Mouse (Mus musculus) kidney, adult 8-10 months (tissue): ENCODE results near the gene Mfap3l.
A peak's percentile ranks its signal among the peaks of the same experiment; 100 is the strongest.
"Not testable (repeated sequence)": the region's sequence is repeated elsewhere in the genome, so short reads cannot be mapped to it uniquely, and the experiment has no call there.

Experiments
- DNase-seq, 2 experiments: peaks; one replicate each; pipeline ENCODE4 v3.0.0; 2022

The Mfap3l gene

DNA sequence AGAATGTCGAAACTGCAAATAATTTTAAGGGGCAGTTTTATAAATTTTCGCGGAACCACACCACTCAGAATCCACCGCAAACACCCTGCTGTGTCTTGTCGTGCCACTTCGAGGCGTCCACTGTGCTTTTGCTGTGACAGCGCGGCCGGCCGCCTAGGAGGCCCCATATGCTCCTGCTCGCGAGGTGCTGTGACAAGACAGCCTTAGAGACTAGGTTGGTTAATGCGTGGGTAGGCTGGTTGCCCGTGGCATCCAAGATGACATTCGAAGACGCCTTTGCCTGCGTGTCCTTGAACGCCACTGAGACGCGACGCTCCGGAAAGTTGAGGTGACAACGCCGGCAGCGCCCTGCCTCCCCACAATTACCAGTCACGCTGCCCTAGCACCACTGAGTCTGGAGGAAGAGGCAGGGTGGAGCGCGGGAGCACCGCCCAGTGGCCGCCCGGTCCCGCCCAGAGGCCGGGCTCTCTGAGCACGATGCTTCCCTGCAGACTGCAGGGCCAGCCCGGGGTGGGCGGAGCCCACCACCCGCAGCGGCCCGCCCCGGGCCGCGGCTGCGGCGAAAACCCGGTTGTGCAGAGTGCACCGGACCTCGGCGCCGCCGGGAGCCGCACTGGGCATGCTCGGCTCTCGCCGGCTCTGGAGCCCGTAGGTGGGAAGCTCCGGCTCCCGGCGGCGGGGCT lies at the start of gene Mfap3l:
Gene Mfap3l, plus strand, starts transcription at position 578 of the 683 bp plus-strand sequence.
- peak; percentile 93 to 94 for DNase-seq

DNA sequence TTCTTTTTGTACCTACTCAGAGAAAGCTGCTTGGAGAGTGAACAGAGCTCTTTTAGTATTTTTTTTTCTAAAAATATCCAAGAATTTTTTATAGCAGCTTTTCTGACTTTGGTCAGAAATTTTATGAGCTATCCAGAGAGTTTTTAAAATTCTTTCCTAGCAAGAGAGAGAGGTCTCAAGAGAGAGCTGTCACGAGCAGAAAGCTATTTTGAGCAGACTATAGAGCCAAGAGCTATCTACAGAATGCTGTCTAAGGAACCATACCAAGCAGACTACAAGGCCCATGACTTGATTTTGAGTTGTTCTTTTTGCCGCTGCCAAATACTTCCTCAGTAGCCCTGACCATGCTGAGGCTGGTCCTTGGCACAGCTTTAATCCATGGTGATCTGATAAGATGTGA lies 49.3 kb upstream of the Mfap3l start:
- no peak for DNase-seq

DNA sequence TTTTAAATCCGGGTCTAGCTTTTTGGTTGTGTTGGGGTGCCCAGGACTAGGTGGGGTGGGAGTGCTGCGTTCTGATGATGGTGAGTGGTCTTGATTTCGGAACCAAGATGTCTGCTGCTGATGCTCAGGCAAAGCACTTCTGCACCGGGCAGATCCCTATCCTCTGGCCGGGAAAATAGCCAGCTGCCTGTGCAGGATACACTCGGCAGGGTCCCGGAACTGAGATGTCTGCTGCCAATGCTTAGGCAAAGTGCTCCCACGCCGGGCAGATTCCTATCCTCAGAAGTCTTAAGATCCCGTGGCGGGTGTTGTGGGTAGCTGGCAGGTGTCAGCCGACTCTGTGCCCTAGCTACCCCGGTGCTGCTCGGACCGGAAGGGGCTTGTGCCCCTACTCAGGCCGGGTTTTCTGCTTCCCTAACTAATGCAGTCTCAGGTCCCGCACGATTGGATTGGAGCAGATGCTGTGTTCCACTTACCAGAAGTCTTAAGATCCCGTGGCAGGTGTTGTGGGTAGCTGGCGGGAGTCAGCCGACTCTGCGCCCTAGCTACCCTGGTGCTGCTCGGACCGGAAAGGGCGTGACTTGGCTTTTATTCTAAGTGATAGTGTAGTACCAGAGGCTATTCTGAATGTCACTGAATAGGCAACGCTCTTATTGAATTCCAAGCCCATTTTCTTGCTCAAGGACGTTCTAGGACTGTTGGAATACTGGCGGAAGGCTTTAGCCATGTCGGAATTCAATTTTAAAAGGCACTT lies 41.1 kb upstream of the Mfap3l start:
- DNase-seq, result not testable (repeated sequence)

DNA sequence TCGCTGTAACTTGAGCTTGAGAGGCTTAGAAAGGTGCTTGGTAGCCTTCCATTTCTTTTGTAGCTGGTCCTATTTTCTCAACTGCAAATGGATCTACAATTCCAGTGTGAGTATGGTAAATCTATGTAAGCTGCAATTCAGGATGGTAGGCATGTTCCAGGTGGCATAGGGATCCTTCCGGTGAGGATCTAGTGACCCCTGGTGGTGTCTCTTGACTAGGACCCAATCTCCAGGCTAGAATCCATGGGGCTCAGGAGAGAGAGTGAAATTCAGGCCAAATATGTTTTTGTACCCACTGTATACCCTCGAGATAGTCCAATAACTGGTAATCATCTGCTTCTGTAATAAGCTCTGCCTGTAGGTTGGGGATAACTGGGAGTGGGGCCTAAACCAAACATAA lies 37.9 kb upstream of the Mfap3l start:
- DNase-seq, result peak; percentile 58 to 82

DNA sequence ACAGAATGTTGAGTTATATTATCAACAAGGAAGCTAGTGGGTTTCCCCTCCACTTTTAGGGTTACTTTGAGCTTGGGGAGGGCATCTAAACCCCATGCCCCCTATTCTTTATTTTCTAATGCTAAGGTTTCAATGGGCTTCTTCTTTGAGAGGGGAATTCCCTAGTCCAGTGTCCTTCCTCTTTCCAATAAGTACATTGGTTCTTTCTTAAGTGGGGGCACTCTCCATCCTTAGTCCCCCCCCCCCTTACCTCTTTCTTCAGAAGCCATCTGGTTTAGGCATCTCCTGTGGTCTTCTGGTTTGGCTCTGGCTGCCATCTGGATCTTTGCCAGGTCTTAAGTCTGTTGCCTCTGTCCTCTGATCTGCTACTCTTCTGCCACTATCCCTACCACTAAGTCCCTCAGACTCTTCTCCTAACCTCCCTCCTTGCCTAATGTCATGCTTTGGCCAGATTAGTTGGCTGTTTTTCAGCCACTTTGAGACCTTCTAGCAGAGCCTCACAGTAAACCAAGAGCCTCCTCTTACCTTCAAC lies 21.0 kb upstream of the Mfap3l start:
- DNase-seq, result no peak

DNA sequence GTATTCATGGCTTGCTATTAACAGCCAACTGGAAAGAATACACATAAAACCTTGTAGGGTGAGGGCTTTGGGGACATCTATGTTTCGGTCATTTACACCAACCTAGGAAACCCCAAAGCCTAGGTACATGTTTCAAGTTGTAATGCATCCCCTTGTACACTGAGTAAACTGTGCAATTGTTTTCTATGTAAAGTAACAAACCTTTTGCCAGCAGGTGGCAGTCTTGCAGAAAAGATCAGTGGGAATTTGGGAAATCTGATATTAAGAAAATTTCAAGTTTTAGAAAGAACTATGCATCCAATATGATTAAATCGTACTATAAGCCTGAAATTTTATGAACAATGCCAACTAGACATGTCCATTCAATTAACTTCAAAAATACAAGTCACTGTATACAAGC lies 15.7 kb upstream of the Mfap3l start:
- peak in 1 of 2 experiments; percentile 38 for DNase-seq

- no peak for DNase-seq
Observed at GRCm38 (mm10) chr8:60621561-60621960, 11.1 kb upstream of the Mfap3l start.

DNA sequence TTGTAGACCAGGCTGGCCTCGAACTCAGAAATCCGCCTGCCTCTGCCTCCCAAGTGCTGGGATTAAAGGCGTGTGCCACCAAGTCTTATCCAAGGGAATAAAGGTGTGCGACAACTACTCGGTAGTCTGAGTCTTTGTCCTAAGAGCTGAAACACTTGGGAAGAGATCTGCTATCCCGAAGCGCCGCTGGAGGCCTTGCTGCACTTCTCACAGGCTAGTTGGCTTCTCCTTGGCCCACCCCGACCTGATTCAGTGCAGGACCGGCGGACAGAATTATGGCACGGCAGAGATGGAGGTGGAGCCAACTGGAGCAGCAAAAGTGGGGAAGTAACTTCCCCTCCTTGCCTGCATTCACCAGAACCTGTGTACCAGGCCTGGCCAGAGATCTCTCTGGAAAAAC lies 10.6 kb upstream of the Mfap3l start:
- no peak for DNase-seq

DNA sequence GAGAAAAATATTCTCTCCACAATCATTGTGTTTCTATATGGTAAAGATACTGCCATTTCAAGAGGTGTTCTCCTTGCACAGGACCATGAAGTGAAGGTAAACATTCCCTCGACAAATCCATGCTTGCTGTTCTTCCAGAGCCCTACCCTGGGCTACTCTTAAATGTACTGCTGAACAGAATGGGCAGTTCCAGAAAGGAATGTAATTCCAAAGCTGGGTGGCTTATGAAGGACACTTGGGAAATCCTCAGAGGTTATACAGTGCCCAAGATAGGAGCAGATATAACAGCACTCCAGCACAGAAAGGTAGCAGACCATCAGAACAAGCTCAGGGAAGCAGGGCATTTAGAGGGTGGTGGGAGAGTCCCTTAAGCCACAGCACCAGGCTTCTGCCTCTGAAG lies 9.2 kb upstream of the Mfap3l start:
- no peak for DNase-seq

DNA sequence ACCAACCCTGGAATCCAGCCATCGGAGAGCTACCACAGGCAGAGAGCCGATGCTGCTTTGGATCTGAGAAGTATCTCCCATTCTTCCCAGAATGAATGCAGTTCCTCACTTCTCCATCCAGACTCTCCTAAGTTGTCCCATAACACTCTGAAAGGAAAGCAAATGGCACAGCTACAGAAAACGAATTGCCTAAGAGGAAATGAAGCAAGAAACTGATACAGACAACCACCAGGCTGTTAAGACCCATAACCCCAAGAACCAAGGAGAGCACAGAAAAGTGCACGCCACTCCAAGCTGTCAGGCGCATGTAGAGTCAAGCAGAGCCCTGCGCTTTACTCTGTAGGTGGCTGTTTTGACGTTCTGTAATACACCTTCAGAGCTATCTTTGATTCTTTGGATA lies 7.9 kb upstream of the Mfap3l start:
- no peak for DNase-seq

- no peak for DNase-seq
Observed at GRCm38 (mm10) chr8:60627937-60628336, 4.7 kb upstream of the Mfap3l start.

DNA sequence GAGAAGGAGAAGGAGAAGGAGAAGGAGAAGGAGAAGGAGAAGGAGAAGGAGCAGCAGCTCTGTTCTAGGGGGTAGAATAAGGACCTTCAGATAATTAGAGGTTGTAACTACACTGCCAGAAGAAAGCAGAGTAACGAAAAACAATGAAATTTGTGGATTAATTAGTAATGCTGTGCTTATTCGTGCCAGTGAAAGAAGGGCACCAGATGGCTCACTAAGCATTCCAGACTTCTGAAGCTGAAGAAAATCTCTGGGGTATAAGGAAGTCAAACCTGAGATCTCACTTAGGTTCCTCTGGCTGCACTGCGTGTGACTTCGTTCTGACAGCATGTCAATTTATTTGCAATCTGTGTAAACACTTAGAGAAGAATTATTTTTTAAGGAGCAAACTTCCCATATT lies 3.6 kb upstream of the Mfap3l start:
- no peak for DNase-seq

- DNase-seq, result peak; percentile 89 to 93
Observed at GRCm38 (mm10) chr8:60631504-60631934, 1.1 kb upstream of the Mfap3l start.

GRCm38 (mm10) chr8:60632933-60633655 lies 467 bp downstream of the Mfap3l start:
- DNase-seq, result peak; percentile 37 to 43

GRCm38 (mm10) chr8:60634921-60635320 lies 2.3 kb downstream of the Mfap3l start:
- DNase-seq, result no peak

DNA sequence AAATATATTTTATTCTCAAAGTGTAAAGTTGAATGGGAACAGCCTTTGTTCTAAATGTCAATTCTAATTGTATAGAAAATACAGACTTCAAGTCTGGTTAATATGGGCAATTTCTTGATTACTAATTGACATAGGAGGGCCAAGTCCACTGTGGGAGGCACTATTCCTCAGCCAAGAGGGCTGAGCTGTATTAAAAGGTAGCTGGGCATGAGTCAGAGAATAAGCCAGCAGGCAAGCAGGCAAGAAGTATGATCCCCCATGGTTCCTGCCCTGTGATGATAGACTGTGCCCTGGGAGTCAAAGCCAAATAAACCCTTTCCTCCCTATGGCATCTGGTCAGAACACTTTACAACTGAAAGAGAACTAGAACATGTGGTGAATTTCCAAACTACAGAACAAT lies 3.2 kb downstream of the Mfap3l start:
- DNase-seq, result peak; percentile 66 to 69

DNA sequence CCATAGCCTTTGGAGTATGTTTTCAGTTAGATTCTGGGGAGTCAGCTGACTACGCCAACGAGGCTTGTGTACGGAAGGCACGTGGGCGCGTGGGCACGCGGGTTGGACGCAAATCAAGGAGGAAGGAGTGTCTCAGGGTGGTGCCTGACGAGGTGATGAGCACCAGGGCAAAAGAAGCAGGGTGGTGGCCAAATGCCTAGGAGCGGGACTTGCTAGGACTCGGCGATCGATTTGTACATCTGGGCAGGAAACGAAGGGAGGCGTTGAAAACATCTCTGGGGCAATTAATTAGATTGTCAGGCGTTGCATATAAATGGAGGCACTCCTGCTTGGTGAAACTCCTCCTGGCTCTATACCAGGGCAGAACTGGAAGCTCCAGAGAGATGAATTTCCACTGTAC lies 7.4 kb downstream of the Mfap3l start:
- no peak for DNase-seq

GRCm38 (mm10) chr8:60643416-60644020 lies 10.9 kb downstream of the Mfap3l start:
- DNase-seq, result peak in 1 of 2 experiments; percentile 24

DNA sequence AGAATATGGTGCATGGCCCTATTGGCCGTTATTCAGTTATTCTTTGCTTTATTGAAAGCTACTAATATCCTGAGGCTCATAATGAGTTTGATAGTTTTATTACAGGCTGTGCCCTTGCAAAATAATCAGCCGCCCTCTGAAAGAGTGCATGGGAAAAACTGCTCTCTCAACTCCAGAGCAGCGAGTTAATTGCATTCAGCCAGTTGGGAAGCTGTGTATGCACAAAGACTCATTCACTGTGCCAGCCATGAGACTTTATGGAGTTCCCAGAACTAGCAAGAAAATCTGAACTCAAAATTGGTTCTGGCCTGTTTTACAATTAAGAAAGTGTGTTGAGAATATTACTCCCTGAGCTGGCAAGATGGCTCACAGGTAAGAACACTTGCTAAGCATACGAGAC lies 12.5 kb downstream of the Mfap3l start:
- peak in 1 of 2 experiments; percentile 22 for DNase-seq

GRCm38 (mm10) chr8:60645911-60646310 lies 13.3 kb downstream of the Mfap3l start:
- no peak for DNase-seq

GRCm38 (mm10) chr8:60647291-60647690 lies 14.7 kb downstream of the Mfap3l start:
- DNase-seq, result no peak

DNA sequence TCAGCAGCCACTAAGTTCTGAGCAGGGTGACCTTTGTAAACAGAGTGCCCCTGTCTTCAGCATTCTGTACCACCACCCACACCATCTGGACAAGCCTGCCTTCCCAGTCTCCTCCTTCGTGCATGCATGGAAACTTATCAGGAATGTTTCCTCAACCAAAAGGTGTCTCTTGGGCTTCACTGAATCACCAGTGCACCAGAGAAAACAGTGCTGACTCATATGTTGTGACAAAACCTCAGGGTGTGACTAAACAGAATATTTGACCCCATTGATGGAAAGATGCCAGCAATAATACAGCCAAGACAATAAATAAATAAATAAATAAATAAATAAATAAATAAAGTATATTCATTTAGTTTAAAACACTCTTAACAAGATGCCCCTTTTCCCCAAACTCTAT lies 16.5 kb downstream of the Mfap3l start:
- DNase-seq, result no peak

DNA sequence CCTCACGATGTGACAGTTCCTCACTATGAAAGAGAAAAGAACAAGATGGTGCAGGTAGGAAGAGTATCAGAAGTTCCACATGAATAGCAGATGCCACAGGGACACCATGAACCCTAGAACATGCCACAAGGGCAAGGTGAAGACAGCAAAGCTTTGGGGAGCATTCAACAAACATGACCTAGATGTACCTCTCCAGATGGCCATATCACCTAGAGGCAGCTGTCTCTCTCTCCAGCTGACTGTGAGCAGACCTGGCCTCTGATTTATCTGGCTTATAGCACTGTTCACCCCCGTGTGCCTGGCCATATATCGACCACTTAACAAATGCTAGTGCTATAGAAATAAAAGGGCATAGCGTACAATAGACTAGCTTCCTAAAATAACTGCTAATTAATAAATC lies 17.5 kb downstream of the Mfap3l start:
- no peak for DNase-seq
